Mouse (Mus musculus): ENCODE measurements around the gene Anks1b. TPM values are rescaled to one million over a fixed set of nuclear protein-coding genes. Genes with fewer than 3 reads are reported as not detected.

Anks1b gene
- polyA plus RNA-seq, 1 experiment = 1.9 TPM

DNA sequence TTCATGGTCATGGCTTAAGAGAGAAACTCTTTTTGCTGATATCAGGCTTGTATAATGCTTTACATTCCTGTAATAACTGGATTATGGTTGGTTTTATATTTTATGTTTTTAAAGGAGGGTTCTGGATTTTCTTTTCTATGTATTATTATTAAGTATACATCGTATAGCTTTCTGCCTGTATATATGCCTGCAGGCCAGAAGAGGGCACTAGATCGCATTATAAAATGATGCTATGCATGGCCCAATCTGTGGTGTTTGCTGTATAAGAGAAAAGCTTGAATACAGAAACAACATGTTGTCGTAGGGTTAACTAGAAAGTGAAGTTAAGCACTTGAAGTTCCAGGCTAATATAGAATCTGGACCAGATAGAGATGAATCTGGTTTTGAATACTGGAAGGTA, 362.0 kb downstream of the Anks1b start:
- Histone ChIP-seq H3K27ac (ENCODE audit: control insufficient read depth, insufficient read depth, low read depth, low read length) (no peak overlapping the region), H3K4me3 (ENCODE audit: control insufficient read depth, low read depth, low read length) (no peak overlapping the region), H3K4me1 (ENCODE audit: control insufficient read depth, insufficient read depth, low read length) (no peaks in the 10 kb centered on the region), H3K27me3 (ENCODE audit: control insufficient read depth, insufficient read depth, low read length) (no peaks in the 10 kb centered on the region), H3K36me3 (ENCODE audit: control insufficient read depth, insufficient read depth, low read length) (no peaks in the 10 kb centered on the region)
- TF ChIP-seq CTCF (IDR thresholded peaks at IDR 0.05; ENCODE audit: control insufficient read depth, insufficient read depth, insufficient replicate concordance, low read depth, low read length) = no peak
- TF ChIP-seq POLR2A (IDR thresholded peaks at IDR 0.05; ENCODE audit: control insufficient read depth, low read depth, low read length) = no peak

GRCm38 (mm10) chr10:90237290-90237689, 364.0 kb downstream of the Anks1b start:
- Histone ChIP-seq H3K27me3 (ENCODE audit: control insufficient read depth, insufficient read depth, low read length) (no peaks in the 10 kb centered on the region), H3K4me3 (ENCODE audit: control insufficient read depth, low read depth, low read length) (no peak overlapping the region), H3K36me3 (ENCODE audit: control insufficient read depth, insufficient read depth, low read length) (no peaks in the 10 kb centered on the region), H3K4me1 (ENCODE audit: control insufficient read depth, insufficient read depth, low read length) (no peaks in the 10 kb centered on the region), H3K27ac (ENCODE audit: control insufficient read depth, insufficient read depth, low read depth, low read length) (no peak overlapping the region)
- no peak for TF ChIP-seq POLR2A (IDR thresholded peaks at IDR 0.05; ENCODE audit: control insufficient read depth, low read depth, low read length)
- no peak for TF ChIP-seq CTCF (IDR thresholded peaks at IDR 0.05; ENCODE audit: control insufficient read depth, insufficient read depth, insufficient replicate concordance, low read depth, low read length)

DNA sequence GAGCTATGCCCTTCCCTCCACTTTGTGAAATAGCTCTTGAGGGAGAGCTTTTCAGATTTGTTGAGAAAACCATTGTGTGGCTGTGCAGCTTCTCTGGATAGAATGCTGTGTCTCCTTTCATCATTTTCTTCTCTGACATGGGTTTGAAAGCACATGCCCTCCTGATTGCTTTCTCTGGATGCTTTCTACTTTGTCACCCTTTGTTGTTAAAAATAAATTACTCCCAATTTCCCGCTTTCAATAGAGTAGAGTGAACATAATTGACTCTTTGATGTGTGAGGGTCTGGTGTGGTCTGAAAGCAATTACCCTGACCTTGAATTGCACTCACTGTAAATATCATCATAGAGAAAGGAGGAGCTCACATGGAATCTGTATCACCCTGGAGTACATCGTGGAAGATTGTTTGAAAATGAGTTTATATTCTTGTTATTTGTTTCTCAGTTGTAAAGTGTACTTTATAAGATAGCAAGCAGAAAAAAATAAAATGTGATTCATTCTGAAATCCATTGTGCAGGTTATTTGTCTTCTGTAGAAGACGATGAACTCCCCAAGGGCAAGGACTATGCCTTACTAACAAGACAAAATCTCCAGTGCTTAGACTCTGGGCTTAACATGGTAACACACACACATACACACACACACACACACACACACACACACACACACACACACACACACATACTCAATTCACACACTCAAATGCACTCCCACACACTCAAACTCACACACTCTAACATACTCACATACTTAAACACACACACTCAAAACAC, 385.8 kb downstream of the Anks1b start:
- Histone ChIP-seq H3K27ac (ENCODE audit: control insufficient read depth, insufficient read depth, low read depth, low read length) (no peak overlapping the region), H3K4me3 (ENCODE audit: control insufficient read depth, low read depth, low read length) (no peak overlapping the region), H3K4me1 (ENCODE audit: control insufficient read depth, insufficient read depth, low read length) (no peaks in the 10 kb centered on the region), H3K27me3 (ENCODE audit: control insufficient read depth, insufficient read depth, low read length) (no peaks in the 10 kb centered on the region), H3K36me3 (ENCODE audit: control insufficient read depth, insufficient read depth, low read length) (no peaks in the 10 kb centered on the region)
- TF ChIP-seq POLR2A (IDR thresholded peaks at IDR 0.05; ENCODE audit: control insufficient read depth, low read depth, low read length) (no peak), CTCF (IDR thresholded peaks at IDR 0.05; ENCODE audit: control insufficient read depth, insufficient read depth, insufficient replicate concordance, low read depth, low read length) (no peak)

GRCm38 (mm10) chr10:90271321-90271720, 398.0 kb downstream of the Anks1b start:
- H3K4me3 ChIP-seq (ENCODE audit: control insufficient read depth, low read depth, low read length) = no peak overlapping the region
- TF ChIP-seq POLR2A (IDR thresholded peaks at IDR 0.05; ENCODE audit: control insufficient read depth, low read depth, low read length) (no peak), CTCF (IDR thresholded peaks at IDR 0.05; ENCODE audit: control insufficient read depth, insufficient read depth, insufficient replicate concordance, low read depth, low read length) (no peak)
- H3K4me1 ChIP-seq (ENCODE audit: control insufficient read depth, insufficient read depth, low read length) = no peaks in the 10 kb centered on the region
- no peak overlapping the region for H3K27ac ChIP-seq (ENCODE audit: control insufficient read depth, insufficient read depth, low read depth, low read length)
- H3K27me3 ChIP-seq (ENCODE audit: control insufficient read depth, insufficient read depth, low read length) = no peaks in the 10 kb centered on the region
- no peaks in the 10 kb centered on the region for H3K36me3 ChIP-seq (ENCODE audit: control insufficient read depth, insufficient read depth, low read length)

DNA sequence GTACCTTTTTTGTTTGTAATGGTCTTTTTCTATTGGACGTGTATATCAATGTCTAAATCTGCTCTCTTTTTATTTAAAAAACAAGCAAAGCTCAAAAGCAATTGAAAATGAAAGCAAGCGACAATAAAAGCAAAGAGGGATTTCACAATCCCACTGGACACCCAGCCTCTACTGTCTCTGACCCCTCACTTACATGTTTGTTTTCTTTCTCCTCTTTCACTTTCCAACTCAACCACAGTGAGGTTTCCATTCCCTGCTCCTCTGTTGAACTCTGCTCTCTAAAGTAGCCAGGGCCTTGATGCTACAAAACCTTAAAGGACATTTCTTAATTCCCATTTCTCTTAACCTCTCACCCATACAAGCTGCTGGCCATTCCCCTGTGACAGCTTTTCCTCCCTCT, 400.0 kb downstream of the Anks1b start:
- TF ChIP-seq POLR2A (IDR thresholded peaks at IDR 0.05; ENCODE audit: control insufficient read depth, low read depth, low read length) = no peak
- no peak for TF ChIP-seq CTCF (IDR thresholded peaks at IDR 0.05; ENCODE audit: control insufficient read depth, insufficient read depth, insufficient replicate concordance, low read depth, low read length)
- H3K36me3 ChIP-seq (ENCODE audit: control insufficient read depth, insufficient read depth, low read length) = no peaks in the 10 kb centered on the region
- H3K4me3 ChIP-seq (ENCODE audit: control insufficient read depth, low read depth, low read length) = no peak overlapping the region
- H3K4me1 ChIP-seq (ENCODE audit: control insufficient read depth, insufficient read depth, low read length) = no peaks in the 10 kb centered on the region
- no peak overlapping the region for H3K27ac ChIP-seq (ENCODE audit: control insufficient read depth, insufficient read depth, low read depth, low read length)
- no peaks in the 10 kb centered on the region for H3K27me3 ChIP-seq (ENCODE audit: control insufficient read depth, insufficient read depth, low read length)

- no peak for TF ChIP-seq POLR2A (IDR thresholded peaks at IDR 0.05; ENCODE audit: control insufficient read depth, low read depth, low read length)
- H3K27ac ChIP-seq (ENCODE audit: control insufficient read depth, insufficient read depth, low read depth, low read length) = no peak overlapping the region
- H3K36me3 ChIP-seq (ENCODE audit: control insufficient read depth, insufficient read depth, low read length) = no peaks in the 10 kb centered on the region
- no peaks in the 10 kb centered on the region for H3K27me3 ChIP-seq (ENCODE audit: control insufficient read depth, insufficient read depth, low read length)
- no peaks in the 10 kb centered on the region for H3K4me1 ChIP-seq (ENCODE audit: control insufficient read depth, insufficient read depth, low read length)
- H3K4me3 ChIP-seq (ENCODE audit: control insufficient read depth, low read depth, low read length) = no peak overlapping the region
These were observed 413.3 kb downstream of the Anks1b start for GRCm38 (mm10) chr10:90286589-90286988.

DNA sequence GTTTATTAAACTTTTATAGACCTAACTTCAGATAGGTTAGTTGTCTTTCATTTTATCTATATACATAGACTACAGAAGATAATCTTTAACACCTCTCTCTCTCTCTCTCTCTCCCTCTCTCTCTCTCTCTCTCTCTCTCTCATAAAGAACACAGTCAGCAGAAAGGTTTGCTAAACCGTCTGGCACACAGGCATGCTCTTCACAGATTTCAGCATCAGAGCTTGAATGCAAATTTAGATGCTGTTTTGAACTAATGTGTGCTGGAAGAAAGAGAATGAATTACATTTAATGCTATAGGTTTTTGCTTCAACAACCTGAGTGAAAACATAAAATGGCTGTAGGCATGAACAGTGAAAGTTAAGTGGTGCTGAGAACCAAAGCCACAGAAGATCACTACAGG, 429.9 kb downstream of the Anks1b start:
- Histone ChIP-seq H3K27ac (ENCODE audit: control insufficient read depth, insufficient read depth, low read depth, low read length) (no peak overlapping the region), H3K4me1 (ENCODE audit: control insufficient read depth, insufficient read depth, low read length) (no peaks in the 10 kb centered on the region), H3K4me3 (ENCODE audit: control insufficient read depth, low read depth, low read length) (no peak overlapping the region), H3K27me3 (ENCODE audit: control insufficient read depth, insufficient read depth, low read length) (no peaks in the 10 kb centered on the region), H3K36me3 (ENCODE audit: control insufficient read depth, insufficient read depth, low read length) (no peaks in the 10 kb centered on the region)
- no peak for TF ChIP-seq CTCF (IDR thresholded peaks at IDR 0.05; ENCODE audit: control insufficient read depth, insufficient read depth, insufficient replicate concordance, low read depth, low read length)
- no peak for TF ChIP-seq POLR2A (IDR thresholded peaks at IDR 0.05; ENCODE audit: control insufficient read depth, low read depth, low read length)

Data from testis, adult 2 months (tissue).